Mouse (Mus musculus) heart, postnatal 0 days (tissue): ENCODE results near the gene Npepps. TPM values are rescaled to one million over a fixed set of nuclear protein-coding genes. Genes with fewer than 3 reads are reported as not detected.

Experiments used
- ATAC-seq: fragments of 200-750 bp; cut with Nextera tagmentation; 2 replicates; pipeline ENCODE4 v1.8.0; 2017; ENCODE audit warnings: low read depth, moderate number of reproducible peaks, moderate library complexity; ENCODE audit not compliant: insufficient read depth
- DNase-seq: peaks from one replicate; pipeline ENCODE4 v3.0.0-alpha.2; 2016; ENCODE audit warnings: low spot score
- H3K27ac ChIP-seq: fragments of 300-500 bp; sonication (generic); 2 replicates; pipeline ENCODE4 v1.5.1; 2014; ENCODE audit warnings: low read depth, mild to moderate bottlenecking
- H3K27me3 ChIP-seq: fragments of 300-500 bp; sonication (generic); 2 replicates; pipeline ENCODE4 v1.6.1; 2014; ENCODE audit warnings: low read length, mixed read lengths; ENCODE audit not compliant: control insufficient read depth, insufficient read depth
- H3K36me3 ChIP-seq: fragments of 300-500 bp; sonication (generic); replicated peaks from 2 replicates; pipeline ENCODE4 v1.6.1; 2014; ENCODE audit warnings: low read length, mixed read lengths; ENCODE audit not compliant: control insufficient read depth, insufficient read depth
- H3K4me1 ChIP-seq: fragments of 300-500 bp; sonication (generic); 2 replicates; pipeline ENCODE4 v1.6.1; 2014; ENCODE audit warnings: antibody characterized with exemption; ENCODE audit not compliant: control insufficient read depth, insufficient read depth
- H3K4me2 ChIP-seq: fragments of 300-500 bp; sonication (generic); 2 replicates; pipeline ENCODE4 v1.6.1; 2014; ENCODE audit warnings: low read depth, mild to moderate bottlenecking, low read length, moderate library complexity
- H3K4me3 ChIP-seq: fragments of 300-500 bp; sonication (generic); 2 replicates; pipeline ENCODE4 v1.5.1; 2014; ENCODE audit warnings: low read depth, low read length
- H3K9ac ChIP-seq: fragments of 300-500 bp; sonication (generic); replicated peaks from 2 replicates; pipeline ENCODE4 v1.6.1; 2014; ENCODE audit warnings: low read depth, low read length, mixed read lengths
- H3K9me3 ChIP-seq: fragments of 300-500 bp; sonication (generic); replicated peaks from 2 replicates; pipeline ENCODE4 v1.6.1; 2016; ENCODE audit warnings: low read length; ENCODE audit not compliant: control insufficient read depth
- CTCF ChIP-seq: IDR thresholded peaks from 2 replicates; pipeline ENCODE4 v1.5.1; 2016; ENCODE audit warnings: antibody characterized with exemption, control low read depth, low read depth
- EP300 ChIP-seq: IDR thresholded peaks from 2 replicates; pipeline ENCODE4 v1.6.1; 2016; ENCODE audit warnings: antibody characterized with exemption, low read depth
- WGBS: fragments of 180-500 bp; shearing (Covaris S2); extraction: QIAGEN DNeasy Blood & Tissue Kit; methylation state at CpG from one replicate; pipeline ENCODE4 v1.1.7; 2014; 5-methylcytosine and 5-hydroxymethylcytosine counted together
- polyA plus RNA-seq: library from polyadenylated mRNA; unstranded; fragments of >200 nt; fragmentation: Nextera tagmentation; extraction: Ambion mirVana; gene quantifications from 2 replicates; pipeline ENCODE4 v1.2.1, GENCODE M21; 2015
- total RNA-seq: library from RNA; depleted of rRNA; stranded (reverse); fragments of >200 nt; gene quantifications from 2 replicates; pipeline ENCODE4 v1.2.3, GENCODE M21; 2014; ENCODE audit warnings: low replicate concordance

The Npepps gene
- total and polyA plus RNA-seq, 2 experiments from 2014 or later = 45.8 to 54.8 TPM

DNA sequence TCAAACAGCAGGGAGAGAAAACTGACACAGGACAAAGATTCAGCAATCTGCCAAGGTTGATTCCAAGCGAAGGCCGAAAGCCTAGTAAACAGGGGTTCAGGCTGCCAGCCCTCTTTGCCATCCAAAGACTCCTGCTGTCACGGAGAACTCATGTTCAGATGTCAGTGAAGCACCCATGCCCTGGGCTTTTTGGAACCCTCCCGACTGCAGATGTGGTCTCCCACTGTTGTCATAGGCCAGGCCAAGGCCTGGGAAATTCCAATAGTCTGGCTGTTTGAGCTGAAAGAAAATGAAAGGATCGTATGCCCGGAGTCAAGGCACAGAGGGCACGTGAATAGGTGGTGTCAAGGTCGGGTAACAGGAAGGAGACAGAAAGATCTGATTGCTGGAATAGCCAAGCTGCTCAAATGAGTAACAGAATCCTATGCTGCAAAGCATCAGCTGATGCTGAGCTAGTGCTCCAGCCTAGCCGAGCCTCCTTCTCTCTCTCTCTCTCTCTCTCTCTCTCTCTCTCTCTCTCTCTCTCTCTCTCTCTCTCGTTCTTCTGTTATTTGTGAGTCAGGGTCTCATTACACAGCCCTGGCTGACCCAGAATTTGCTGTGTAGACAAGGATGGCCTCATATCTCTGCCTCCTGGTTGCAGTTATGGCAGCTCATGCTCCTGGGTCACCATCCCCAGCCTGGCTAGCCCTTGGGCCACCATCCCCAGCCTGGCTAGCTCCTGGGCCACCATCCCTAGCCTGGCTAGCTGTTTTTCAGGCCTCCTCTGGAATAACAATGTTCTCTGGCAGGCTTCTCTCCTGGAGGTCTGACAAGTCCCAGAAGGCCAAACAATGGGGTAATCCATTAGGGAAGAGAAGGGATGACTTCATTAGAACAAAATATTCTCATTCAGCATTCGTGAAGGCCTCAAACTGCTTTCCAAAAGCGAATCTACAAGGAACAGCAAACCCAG is 9.1 kb upstream of the Npepps start:
- H3K9ac ChIP-seq = no peak overlapping the region
- WGBS = 55% methylated on average over 12 of the region's 12 CpGs

GRCm38 (mm10) chr11:97287643-97288042 is 7.2 kb upstream of the Npepps start:
- Histone ChIP-seq H3K9ac (no peak overlapping the region), H3K4me3 (no peak overlapping the region), H3K4me2 (no peak overlapping the region), H3K9me3 (no peaks in the 10 kb centered on the region), H3K27me3 (no peaks in the 10 kb centered on the region), H3K27ac (no peak overlapping the region), H3K36me3 (no peaks in the 10 kb centered on the region), H3K4me1 (no peaks in the 10 kb centered on the region)
- TF ChIP-seq EP300 = no peak
- no peak for TF ChIP-seq CTCF
- ATAC-seq (no peak), DNase-seq (no peak)

More for the DNA sequence above, 9.1 kb upstream of the Npepps start:
- no peak overlapping the region for H3K4me2 ChIP-seq
- no peaks in the 10 kb centered on the region for H3K27me3 ChIP-seq
- no peaks in the 10 kb centered on the region for H3K36me3 ChIP-seq
- no peaks in the 10 kb centered on the region for H3K4me1 ChIP-seq
- H3K27ac ChIP-seq = no peak overlapping the region
- DNase-seq (no peak), ATAC-seq (no peak)
- TF ChIP-seq CTCF (no peak), EP300 (no peak)
- H3K9me3 ChIP-seq = no peaks in the 10 kb centered on the region
- no peak overlapping the region for H3K4me3 ChIP-seq

DNA sequence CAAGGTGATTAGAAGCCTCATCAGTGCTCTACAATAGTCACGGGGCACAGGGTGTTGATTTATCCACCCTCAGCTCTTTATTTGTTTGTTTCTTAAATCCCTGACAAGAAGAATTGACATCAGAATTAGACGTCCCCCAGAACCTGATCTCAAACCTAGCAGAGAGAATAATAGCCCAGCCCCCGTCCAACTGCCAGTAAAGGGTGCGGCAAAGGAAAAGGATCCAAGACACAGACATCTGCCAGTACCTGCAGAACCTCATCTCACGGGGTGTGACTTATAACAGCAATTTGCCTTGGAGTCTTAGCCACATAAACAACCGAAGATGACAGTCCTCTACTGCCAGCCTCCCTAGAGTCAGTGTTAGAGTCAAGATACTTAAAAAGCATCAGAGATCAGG is 6.5 kb upstream of the Npepps start:
- Histone ChIP-seq H3K36me3 (no peaks in the 10 kb centered on the region), H3K4me2 (no peak overlapping the region), H3K9me3 (no peaks in the 10 kb centered on the region), H3K27ac (no peak overlapping the region), H3K9ac (no peak overlapping the region), H3K27me3 (no peaks in the 10 kb centered on the region), H3K4me1 (no peaks in the 10 kb centered on the region), H3K4me3 (no peak overlapping the region)
- no peak for DNase-seq
- ATAC-seq = no peak
- no peak for TF ChIP-seq CTCF
- no peak for TF ChIP-seq EP300
- 61% methylated on average over 6 of the region's 6 CpGs for WGBS

DNA sequence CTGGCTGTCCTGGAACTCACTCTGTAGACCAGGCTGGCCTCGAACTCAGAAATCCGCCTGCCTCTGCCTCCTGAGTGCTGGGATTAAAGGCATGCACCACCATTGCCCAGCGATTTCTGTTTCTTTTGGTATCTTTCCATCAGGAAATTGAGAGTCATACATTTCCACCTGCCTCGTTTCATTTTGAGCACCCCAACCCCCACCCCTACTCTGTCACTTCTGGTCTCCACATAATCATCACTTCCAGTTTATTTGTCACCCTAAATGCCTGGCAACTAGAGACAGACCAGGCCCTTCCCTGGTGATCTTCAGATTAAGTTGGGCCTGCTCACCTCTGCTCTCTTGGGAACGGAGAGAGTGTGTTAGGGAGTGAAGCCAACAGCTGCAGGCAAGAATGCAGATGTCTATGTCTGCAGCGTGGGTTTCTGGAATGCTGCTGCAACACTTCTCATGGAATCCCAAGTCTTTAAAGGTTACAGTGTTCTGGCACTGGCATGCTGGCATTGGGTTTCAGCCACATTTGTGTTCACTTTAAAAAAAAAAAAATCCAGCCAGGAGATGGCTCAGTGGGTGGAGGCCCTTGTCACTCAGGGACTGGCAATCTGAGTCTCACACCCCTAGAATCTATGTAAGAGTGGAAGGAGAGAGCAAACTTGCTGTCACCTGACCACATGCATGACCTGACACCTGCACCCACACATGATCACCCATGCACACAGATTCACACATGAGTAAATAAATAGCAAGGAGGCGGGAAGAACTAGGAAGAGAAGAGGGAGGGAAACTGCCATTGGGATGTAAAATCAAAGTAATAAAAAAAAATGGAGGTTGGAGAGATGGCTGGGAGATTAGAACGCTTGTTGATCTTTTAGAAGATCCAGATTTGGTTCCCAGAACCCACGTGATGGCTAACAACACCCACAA is 5.7 kb upstream of the Npepps start:
- no peaks in the 10 kb centered on the region for H3K4me1 ChIP-seq
- H3K4me3 ChIP-seq = no peak overlapping the region
- DNase-seq (peak; percentile 46), ATAC-seq (peak; percentile 75)
- H3K27me3 ChIP-seq = no peaks in the 10 kb centered on the region
- no peak overlapping the region for H3K4me2 ChIP-seq
- no peaks in the 10 kb centered on the region for H3K9me3 ChIP-seq
- no peaks in the 10 kb centered on the region for H3K36me3 ChIP-seq
- WGBS = 61% methylated on average over 9 of the region's 9 CpGs
- no peak for TF ChIP-seq CTCF
- TF ChIP-seq EP300 = no peak
- H3K9ac ChIP-seq = no peak overlapping the region
- H3K27ac ChIP-seq = peak overlapping the region; percentile 9; the same call in 1 of the 2 replicates

DNA sequence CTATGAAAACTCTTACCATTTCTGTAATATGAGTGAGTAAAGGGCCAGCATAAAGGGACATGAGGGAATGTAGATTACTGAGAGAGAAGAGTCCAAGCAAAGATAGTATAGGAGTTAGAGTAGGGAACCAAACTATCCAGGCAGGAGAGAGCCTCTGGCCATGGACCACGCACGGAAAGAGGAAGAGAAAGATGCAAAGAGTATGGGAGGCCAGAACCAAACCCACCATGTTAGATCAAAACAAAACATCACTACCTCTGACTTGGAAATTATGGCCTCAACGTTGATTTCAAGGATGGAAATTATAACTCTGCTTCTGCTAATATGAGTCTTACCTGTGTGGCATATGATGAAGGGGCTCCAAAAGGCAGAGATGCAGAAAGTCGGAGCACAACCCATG is 4.4 kb upstream of the Npepps start:
- Histone ChIP-seq H3K4me1 (no peaks in the 10 kb centered on the region), H3K36me3 (no peaks in the 10 kb centered on the region), H3K9me3 (no peaks in the 10 kb centered on the region), H3K4me2 (no peak overlapping the region), H3K27me3 (no peaks in the 10 kb centered on the region), H3K27ac (no peak overlapping the region), H3K4me3 (no peak overlapping the region), H3K9ac (no peak overlapping the region)
- ATAC-seq (no peak), DNase-seq (no peak)
- no peak for TF ChIP-seq CTCF
- TF ChIP-seq EP300 = no peak
- 75% methylated on average over 4 of the region's 4 CpGs for WGBS
